Mouse (Mus musculus) A20 (cell line): ENCODE results near the gene Gm11042.

Experiments
- DNase-seq: peaks from one replicate; pipeline ENCODE4 v3.0.0-alpha.2; 2011; ENCODE audit warnings: low read depth, low spot score

The Gm11042 gene

DNA sequence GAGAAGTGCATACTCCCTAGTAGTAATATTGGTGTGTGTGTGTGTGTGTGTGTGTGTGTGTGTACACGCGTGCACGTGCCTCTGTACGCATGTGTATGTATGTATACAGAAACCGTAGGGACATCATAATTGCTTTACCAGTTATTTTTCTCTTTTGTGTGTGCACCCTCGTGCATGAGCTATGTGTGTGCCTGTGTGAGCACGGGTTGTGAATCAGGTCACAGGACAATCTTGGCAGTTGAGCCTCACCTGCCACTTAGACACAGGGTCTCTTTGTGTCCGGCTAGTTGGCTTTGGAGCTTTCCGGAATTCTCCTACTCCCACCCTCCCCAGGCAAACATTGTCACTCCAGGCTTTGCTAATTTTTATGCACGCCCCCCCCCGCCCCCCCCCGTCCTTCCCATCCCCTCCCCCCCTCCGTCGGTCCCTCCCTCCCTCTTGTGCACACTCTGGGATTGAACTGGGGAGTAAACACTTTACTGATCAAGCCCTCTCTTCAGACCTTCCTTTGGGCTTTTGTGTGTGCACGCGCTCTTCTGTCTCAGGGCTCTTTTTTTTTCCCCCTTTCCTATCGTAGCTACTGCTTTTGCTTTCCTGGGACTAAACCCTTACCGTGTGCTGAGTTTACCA, at the start of gene Gm11042:
TSS of gene Gm11042 (minus strand) at position 51 of the 630 bp plus-strand sequence.
- no peak for DNase-seq

GRCm38 (mm10) chr12:74364477-74364876, 48.3 kb upstream of the Gm11042 start:
- DNase-seq, result no peak

DNA sequence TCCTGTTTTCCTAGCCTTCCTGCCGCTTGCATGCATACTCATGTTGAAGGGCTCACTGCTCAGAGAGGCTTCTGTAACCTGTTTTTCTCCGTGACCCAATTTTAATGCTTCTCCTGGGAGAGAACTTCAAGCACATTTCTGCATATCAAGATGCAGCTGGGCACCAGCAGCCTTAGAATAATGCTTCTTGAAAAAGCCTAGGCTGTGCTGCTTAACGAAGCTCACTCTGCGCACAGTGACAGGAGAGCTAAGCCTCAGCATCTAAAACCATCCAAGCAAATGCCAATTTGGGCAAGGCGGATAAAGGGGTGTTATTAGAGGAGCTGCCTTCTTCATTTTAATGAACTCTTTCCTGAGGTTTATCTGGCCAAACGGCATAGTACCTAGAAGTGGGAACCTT, 46.9 kb upstream of the Gm11042 start:
- DNase-seq, result no peak

GRCm38 (mm10) chr12:74362453-74362852, 46.3 kb upstream of the Gm11042 start:
- DNase-seq, result no peak

GRCm38 (mm10) chr12:74359791-74360190, 43.6 kb upstream of the Gm11042 start:
- DNase-seq, result no peak

GRCm38 (mm10) chr12:74357806-74358205, 41.6 kb upstream of the Gm11042 start:
- DNase-seq, result no peak

DNA sequence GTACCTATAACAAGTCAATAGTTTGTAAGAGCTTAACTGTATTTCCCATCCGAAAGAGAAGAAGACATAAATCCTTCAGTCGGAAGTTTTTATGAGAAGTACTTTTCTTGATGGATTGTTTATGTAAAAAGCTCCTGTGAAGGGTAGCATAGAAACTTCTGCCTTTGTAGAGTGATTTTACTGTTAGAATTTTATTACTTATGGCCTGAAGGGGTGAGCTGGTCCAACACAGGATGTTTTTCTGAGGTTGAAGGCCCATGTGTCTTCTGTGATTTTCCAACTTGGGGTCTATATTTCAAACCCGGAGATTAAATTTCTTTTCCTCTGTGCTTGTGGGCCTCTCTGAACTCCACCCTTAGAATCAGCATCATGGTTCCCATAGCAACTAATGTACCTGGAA, 26.5 kb upstream of the Gm11042 start:
- DNase-seq, result no peak

DNA sequence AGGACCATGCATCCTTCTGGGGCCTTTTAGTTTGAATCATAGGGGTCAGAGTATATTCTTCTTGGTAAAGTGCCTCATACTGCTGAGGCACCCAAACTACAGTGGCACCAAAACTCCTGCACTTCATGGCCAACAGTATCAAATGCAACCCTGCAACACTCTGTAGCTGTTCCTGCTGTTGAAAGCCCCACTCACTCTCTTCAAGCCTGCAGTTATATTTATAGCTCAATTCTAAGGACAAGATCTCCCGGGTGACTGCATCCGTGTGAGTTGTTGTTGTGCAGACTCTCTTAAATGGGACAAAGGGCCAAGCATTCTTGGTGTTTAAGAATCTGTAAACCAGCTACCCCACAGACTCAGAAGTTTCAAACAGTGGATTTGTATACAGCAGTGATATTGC, 23.9 kb upstream of the Gm11042 start:
- DNase-seq, result no peak

DNA sequence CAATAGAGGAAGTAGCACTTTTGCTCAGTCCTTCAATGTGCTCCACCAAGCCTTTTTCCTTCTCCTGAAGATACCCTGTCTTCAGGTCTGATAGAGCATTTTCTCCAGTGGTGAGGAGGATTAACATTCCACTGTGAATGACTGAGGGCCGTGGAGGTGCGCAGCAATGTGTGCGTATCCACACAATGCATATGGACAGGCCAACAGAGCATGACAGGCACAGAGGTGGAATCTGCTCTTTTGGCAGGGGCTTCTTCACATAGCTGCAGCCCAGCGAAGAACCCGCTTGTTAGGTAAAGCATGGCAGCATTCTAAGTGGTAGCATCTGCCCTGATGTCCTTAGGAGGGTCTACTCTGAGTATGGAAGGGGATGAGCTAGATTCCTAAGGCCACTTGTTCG, 17.5 kb upstream of the Gm11042 start:
- no peak for DNase-seq

DNA sequence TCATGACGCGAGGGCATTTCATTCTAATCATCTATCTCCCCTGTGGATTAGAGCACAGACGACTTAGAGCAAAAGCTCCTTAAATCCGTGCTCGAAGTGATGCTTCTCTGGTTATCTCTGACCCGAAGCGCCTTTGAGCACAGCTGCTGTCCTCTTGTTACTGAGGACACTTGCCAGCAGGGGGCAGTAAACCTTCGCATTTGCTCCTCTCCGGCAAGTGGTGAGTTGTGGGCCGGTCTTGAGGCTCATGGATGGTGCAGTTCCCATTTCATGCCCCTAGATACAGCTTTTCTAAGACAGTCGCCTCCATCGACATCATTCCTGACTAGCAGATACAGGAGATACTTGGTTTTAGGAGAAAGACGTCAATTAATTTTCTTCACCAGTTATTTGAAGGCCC, 16.8 kb upstream of the Gm11042 start:
- DNase-seq, result peak; percentile 2

- no peak for DNase-seq
These were observed 13.6 kb upstream of the Gm11042 start for GRCm38 (mm10) chr12:74329759-74330158.

DNA sequence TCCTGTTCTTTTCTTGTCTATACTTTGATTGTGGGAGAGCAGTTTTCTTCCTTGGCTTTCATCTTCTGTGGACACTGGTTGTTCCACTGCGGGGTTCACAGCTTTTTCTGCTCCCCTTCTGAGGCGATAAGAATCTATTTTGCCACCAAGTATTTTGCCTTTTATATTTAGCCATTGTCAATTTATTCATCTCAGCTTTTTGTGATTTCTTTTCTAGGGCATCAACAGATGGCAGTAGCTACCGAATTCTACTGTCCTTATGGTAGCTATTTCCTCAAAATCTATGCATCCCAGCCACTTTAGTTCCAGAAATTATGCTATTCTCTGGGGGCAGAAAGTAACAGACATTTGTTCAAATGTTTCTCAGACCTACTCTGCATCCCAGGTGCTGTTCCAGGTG, 10.4 kb upstream of the Gm11042 start:
- no peak for DNase-seq

DNA sequence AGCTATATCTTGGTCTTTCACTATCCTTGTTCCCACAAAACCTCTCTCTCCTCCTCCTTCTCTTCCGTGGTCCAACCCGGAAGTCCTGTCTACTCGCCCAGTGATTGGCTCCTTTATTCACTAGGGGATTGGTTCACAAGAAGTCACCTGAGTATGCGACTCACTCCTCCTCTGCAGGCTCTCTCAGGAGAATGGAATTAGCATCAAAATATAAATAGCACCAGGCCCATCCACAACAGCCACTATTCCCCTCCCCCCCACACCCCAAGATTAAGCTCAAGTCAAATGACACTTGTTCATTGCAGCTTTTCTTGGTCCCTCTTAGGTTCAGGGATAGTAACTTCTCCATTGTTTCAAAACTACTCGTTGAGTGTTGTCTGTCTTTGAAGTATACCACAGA, 5.8 kb upstream of the Gm11042 start:
- no peak for DNase-seq

DNA sequence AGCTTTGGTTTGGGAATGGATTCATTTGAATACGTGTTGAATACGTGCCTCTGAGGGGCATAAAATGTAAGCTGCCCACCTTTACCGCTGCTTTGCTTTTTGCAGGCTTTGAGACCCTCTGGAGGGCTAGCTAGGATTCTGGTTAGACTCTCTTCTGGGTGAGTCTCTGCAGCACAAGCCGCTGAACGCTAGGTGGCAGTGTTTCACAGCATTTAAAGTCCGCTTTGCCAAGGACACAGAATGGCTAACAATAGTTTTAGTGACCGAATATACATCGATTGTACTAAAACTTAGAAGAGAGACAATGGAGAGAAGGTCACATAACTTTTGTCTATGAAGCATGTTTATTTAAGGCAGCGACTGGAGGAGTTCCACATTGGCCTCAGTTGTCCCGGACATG, 4.1 kb upstream of the Gm11042 start:
- peak; percentile 49 for DNase-seq

DNA sequence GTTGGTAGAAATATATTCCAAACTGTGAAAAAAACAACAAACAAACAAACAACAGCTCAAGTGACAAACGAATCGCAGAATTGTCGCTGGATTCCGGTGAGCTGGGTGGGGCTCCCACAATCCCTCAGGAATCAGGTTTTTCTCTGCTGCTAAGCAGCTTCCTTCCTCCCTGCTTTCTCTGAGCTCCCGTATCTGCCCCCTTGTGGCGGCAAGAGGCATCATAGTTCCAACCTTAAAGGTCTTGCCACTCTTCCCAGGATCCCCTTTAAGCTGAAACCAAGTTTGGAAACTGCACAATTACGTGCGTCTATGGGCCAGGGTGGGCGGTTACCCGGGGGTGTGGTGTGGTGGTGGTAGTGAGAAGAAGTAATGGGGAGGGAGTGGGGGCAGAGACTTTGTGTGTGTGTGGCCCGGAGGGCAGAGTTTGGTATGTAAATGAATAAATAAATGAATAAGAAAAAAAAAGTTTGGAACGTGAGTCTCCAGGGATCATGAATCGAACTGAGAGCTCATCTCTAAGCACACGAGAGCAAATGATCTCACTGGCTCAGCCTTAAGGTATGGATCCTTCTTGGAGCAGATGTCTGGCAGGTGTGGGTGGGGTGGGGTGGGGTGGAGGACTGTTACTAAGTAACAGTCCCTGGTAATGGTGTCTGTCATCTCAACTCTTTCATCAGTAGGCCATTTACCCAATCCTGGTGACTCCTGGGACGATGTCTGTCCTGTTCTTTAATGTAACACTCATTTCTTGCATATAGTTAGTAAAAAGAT, 980 bp upstream of the Gm11042 start:
- peak; percentile 3 for DNase-seq

- no peak for DNase-seq
These were observed 973 bp downstream of the Gm11042 start for GRCm38 (mm10) chr12:74315221-74315620.

DNA sequence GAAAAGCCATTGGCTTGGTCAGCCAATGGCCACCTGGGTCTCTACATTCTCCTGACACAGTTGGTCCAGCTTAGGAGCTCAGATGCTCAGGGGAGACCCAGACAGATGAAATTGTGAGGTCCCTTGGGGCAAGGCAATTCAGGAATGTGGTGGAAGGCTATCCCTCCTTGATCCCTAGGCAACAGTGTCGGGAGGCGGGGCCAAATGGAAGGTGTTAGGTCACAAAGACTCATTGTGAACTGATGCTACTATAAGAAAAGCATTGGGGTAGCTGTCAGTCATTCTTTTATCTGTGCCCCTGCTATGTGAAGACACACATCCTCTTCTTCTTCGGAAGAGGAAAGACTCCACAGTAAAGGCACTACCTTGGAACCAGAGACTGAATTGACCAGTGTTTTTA, 3.6 kb downstream of the Gm11042 start:
- no peak for DNase-seq

DNA sequence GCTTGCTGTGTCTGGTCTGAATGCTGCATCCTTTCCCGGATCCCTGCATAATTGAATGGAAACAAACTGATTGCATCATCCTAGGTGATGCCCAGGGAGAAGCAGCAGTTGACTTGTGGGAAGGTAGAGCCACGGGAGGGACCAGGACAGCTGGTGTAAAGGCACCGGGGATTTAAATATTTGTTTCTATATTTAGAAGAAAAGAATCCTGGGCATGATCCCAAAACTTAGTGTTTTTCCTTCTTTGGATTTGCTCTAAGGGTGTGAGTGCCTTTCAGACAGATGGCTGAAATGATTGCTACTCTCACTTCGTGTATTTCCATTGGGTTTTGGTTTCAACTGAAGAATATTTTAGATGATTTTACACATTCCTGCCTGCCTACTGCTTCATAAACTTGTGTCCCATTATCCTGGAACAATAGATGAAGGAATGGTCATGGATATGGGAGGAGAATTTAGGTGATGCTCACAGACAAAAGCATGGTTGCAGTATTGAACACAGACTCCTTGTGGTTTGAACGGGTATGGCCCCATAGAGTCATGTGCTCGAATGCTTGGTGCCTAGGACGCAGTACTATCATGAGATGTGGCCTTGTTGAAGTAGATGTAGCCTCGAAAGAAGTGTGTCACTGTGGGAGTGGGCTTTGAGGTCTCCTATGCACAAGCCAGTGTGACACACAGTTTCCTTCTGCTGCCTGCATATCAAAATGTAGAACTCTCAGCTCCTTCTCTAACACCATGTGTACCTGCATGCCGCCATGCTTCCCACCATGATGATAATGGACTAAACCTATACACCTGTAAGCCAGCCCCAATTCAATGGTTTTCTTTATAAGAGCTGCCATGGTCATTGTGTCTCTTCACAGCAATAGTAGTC, 12.5 kb downstream of the Gm11042 start:
- no peak for DNase-seq

DNA sequence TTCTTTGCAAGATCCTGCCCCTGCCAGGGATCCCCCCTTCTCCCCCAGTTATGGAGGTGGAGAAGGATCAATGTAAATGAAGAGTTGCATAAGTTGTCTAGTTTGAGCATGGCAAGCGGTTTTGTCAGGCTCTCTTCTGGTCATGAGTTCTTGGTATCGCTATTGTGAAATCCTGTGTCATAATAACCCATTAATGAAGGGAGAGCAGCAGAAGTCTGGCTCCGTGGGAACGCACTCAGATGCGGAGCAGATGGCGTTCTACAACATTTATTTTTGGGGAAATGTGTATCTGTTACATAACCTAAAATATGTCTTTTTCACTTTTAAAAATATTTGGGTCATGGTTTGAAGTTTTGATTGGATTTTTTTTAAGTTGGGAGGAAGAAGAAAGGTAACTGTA, 14.6 kb downstream of the Gm11042 start:
- no peak for DNase-seq

- no peak for DNase-seq
These were observed 19.8 kb downstream of the Gm11042 start for GRCm38 (mm10) chr12:74296374-74296773.

DNA sequence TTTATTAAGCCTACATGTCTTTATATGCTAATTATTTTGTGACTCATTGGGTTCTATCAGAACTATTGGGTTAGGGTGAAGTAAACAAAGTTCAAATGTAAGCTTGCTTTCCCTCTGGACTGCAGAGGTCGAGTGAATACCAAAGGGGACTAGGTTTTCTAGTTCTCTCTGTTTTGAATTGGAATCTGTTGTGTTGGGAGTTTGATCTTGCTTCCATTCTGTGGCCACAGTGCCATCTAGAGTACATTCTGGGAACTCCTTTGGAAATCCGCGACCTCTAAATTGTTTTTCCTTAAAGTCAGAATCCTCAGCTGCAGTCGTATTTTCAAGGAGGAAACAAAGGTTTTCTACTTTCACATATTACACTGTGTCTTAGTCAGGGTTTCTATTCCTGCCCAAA, 22.6 kb downstream of the Gm11042 start:
- DNase-seq, result peak; percentile 17

DNA sequence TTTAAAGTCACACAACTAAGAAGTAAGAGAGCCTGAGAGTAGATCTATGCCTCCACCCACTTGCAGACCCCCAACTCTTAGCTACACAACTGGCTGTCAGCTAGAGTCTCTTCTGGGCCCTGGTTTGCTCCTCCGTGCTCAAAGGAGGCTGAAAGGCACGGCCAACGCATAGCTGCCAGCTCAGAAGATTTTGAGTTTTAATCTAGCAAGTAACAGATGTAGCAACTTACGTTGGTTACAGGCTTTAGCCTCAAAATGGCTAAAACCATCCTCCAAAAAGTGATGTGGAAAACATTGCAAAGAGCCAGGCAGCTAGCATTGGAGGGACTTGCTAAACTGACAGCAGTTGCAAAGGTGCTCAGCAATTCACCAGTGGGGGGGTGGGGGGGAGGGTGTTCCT, 25.2 kb downstream of the Gm11042 start:
- DNase-seq, result no peak

DNA sequence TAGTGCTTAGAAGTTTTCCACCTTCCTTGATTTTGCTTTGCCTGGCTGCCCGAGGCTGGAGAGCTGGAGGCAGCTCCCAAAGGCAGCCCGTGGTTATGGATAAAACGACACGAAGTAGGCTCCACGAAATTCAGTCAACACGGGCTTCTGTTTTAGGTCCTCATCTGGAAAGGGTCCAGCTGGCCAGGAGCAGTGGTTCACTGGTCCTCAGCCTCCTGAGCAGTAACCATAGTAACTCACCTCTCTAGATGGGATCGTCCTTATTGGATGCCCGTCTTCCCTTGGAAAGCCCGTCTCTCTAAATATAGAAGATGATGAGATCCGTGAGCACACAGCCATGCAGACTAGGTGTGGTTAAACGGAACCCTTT, 31.5 kb downstream of the Gm11042 start:
- DNase-seq, result no peak
